ENCODE assay signal across 9 mouse cellular contexts in genomic region chr1:38357933-38358796, GRCm38 (mm10).
A peak's percentile ranks its signal among the peaks of the same experiment; 100 is the strongest.
DNase-seq lines count a peak whose midpoint lies in the region; ATAC-seq and TF ChIP-seq lines count a peak whose summit lies in the region.
"Had no signal": no experiment of that assay in that cellular context is flagged by ENCODE, and none has a peak within 500 bp of the region (broad histone marks: within the 10 kb centered on the region; RNA-seq: fewer than 3 reads in every experiment).

No protein-coding gene starts in this region.

- H3K4me1 ChIP-seq in liver, adult 2 months (ENCODE audit: control insufficient read depth, insufficient read depth, low read length) = peaks cover 3% of the 10 kb centered on the region
- H3K4me1 ChIP-seq in liver, embryonic 12.5 days = no peaks in the 10 kb centered on the region

- 33% methylated on average over 10 of the region's 10 CpGs for WGBS in liver, adult 2 months
- WGBS in liver, embryonic 12.5 days (ENCODE audit: insufficient replicate concordance) = 61% methylated on average over 10 of the region's 10 CpGs

- no peak overlapping the region for H3K4me3 ChIP-seq in liver, adult 2 months (ENCODE audit: insufficient read depth, low read depth, low read length)
- H3K4me3 ChIP-seq in liver, embryonic 12.5 days = no peak overlapping the region
- H3K4me3 ChIP-seq: megakaryocyte, embryonic 14.5 days had no signal

- no peaks in the 10 kb centered on the region; the same call in 1 of the 2 replicates for H3K27me3 ChIP-seq in liver, adult 2 months (ENCODE audit: control insufficient read depth, insufficient read depth, low read length)
- no peaks in the 10 kb centered on the region for H3K27me3 ChIP-seq in liver, embryonic 12.5 days (replicated peaks)
- H3K27me3 ChIP-seq: megakaryocyte, embryonic 14.5 days had no signal

- no peak overlapping the region for H3K27ac ChIP-seq in liver, adult 2 months (replicated peaks; ENCODE audit: insufficient read depth, low read depth, low read length)
- H3K27ac ChIP-seq in liver, embryonic 12.5 days = no peak overlapping the region

- no peak overlapping the region for H3K4me2 ChIP-seq in liver, embryonic 12.5 days

- TF ChIP-seq CTCF in liver, adult 2 months (IDR thresholded peaks at IDR 0.05; ENCODE audit: low read depth, low read length) = no peak

- TF ChIP-seq POLR2A in liver, adult 2 months (IDR thresholded peaks at IDR 0.05; ENCODE audit: extremely low read depth, insufficient read depth, low read length) = no peak

- H3K79me2 ChIP-seq in liver, adult 2 months (ENCODE audit: control insufficient read depth, insufficient read depth, low read length) = no peaks in the 10 kb centered on the region

- H3K36me3 ChIP-seq in liver, adult 2 months (ENCODE audit: control insufficient read depth, insufficient read depth, low read length) = no peaks in the 10 kb centered on the region
- no peaks in the 10 kb centered on the region for H3K36me3 ChIP-seq in liver, embryonic 12.5 days

- peak; percentile 41 for DNase-seq in adrenal gland, postnatal 14 days
- DNase-seq in adrenal gland, adult 18-20 months (ENCODE audit: low spot score in 2 of 2) = no peak
- peak; percentile 69 for DNase-seq in liver, adult 2 months (ENCODE audit: extremely low read depth, low read depth, low spot score)
- DNase-seq in heart, postnatal 25 days (ENCODE audit: low spot score) = peak; percentile 16
- DNase-seq in skeletal muscle tissue, adult 2 months (ENCODE audit: low read depth, low spot score) = peak; percentile 46
- DNase-seq in left cerebral cortex, postnatal 25 days (ENCODE audit: low spot score in 2 of 2) = no peak
- no peak for DNase-seq in spleen, postnatal 36 days (ENCODE audit: low spot score in 2 of 2)

- intact Hi-C loops in heart, postnatal 25 days (cut with DNase I) = no loop called here
- intact Hi-C loops in left cerebral cortex, postnatal 25 days (cut with DNase I) = loop anchor here (2.0 kb wide), 1 partner anchor 69 kb away; no protein-coding TSS in a partner anchor

- H3K9me3 ChIP-seq in liver, embryonic 12.5 days (replicated peaks) = no peaks in the 10 kb centered on the region

- ATAC-seq in liver, embryonic 12.5 days = no peak

- H3K9ac ChIP-seq in liver, adult 2 months (ENCODE audit: low read depth, low read length) = no peak overlapping the region
- no peak overlapping the region for H3K9ac ChIP-seq in liver, embryonic 12.5 days

Comparison
In these comparisons a context has a peak if more than half of its experiments do, and no peak if none do; other contexts are left out.
1. DNase-seq: peak in adrenal gland, postnatal 14 days (single experiment), liver, adult 2 months (single experiment), heart, postnatal 25 days (single experiment) and skeletal muscle tissue, adult 2 months (single experiment); none in adrenal gland, adult 18-20 months (0 of 2), left cerebral cortex, postnatal 25 days (0 of 2) and spleen, postnatal 36 days (0 of 2).